ENCODE assay signal across 9 mouse cellular contexts in the genomic region with DNA sequence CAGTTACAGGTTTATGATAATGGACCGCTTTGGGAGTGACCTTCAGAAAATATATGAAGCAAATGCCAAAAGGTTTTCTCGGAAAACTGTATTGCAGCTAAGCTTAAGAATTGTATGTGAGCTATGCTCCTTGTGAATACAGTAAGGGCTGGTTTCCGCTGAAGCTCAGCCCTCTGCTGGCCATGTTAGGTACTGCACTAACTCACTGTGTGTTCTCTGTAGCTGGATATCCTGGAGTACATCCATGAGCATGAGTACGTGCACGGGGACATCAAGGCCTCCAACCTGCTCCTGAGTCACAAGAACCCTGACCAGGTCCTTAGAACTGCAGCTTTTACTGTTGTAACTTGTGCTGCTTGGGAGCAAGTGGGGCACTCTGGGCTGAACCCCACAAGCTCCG. TPM values are rescaled to one million over a fixed set of nuclear protein-coding genes. Genes with fewer than 3 reads are reported as not detected.
DNase-seq lines count a peak whose midpoint lies in the region; ATAC-seq lines count a peak whose summit lies in the region.
"Had no signal": no experiment of that assay in that cellular context is flagged by ENCODE, and none has a peak within 500 bp of the region (broad histone marks: within the 10 kb centered on the region; RNA-seq: fewer than 3 reads in every experiment).

No protein-coding gene starts in this region.

- peak; percentile 78 to 79 for DNase-seq in B cell, adult 2 months
- peak; percentile 80 for DNase-seq in adrenal gland, adult 2 months
- DNase-seq in embryo, embryonic 10.5 days (ENCODE audit: low spot score): peak; percentile 85
- peak; percentile 55 to 64 for DNase-seq in gastrocnemius, postnatal 36 days
- peak; percentile 81 for DNase-seq in kidney, postnatal 14 days
- DNase-seq in liver, embryonic 13.5 days: peak; percentile 51
- DNase-seq in neural tube, embryonic 11.5 days (ENCODE audit: low spot score): peak; percentile 77
- peak; percentile 76 for DNase-seq in telencephalon, adult 2 months (ENCODE audit: low read depth, low spot score)

- peaks cover 88% of the 10 kb centered on the region for H3K36me3 ChIP-seq in liver, embryonic 13.5 days
- no peaks in the 10 kb centered on the region for H3K36me3 ChIP-seq in neural tube, embryonic 11.5 days (ENCODE audit: control insufficient read depth, insufficient read depth, low read length)

- no peaks in the 10 kb centered on the region for H3K27me3 ChIP-seq in liver, embryonic 13.5 days
- no peaks in the 10 kb centered on the region for H3K27me3 ChIP-seq in neural tube, embryonic 11.5 days (ENCODE audit: control insufficient read depth, insufficient read depth, low read length)
- H3K27me3 ChIP-seq: embryonic facial prominence, embryonic 15.5 days had no signal

- no peak overlapping the region for H3K4me2 ChIP-seq in liver, embryonic 13.5 days
- H3K4me2 ChIP-seq in neural tube, embryonic 11.5 days (ENCODE audit: low read depth): no peak overlapping the region
- H3K4me2 ChIP-seq: embryonic facial prominence, embryonic 15.5 days had no signal

- H3K4me1 ChIP-seq in liver, embryonic 13.5 days (replicated peaks): no peaks in the 10 kb centered on the region
- H3K4me1 ChIP-seq in neural tube, embryonic 11.5 days (ENCODE audit: control insufficient read depth, insufficient read depth, low read length): no peaks in the 10 kb centered on the region
- H3K4me1 ChIP-seq: embryonic facial prominence, embryonic 15.5 days had no signal

- H3K9ac ChIP-seq in liver, embryonic 13.5 days: no peak overlapping the region
- no peak overlapping the region for H3K9ac ChIP-seq in neural tube, embryonic 11.5 days (ENCODE audit: low read length)
- H3K9ac ChIP-seq: embryonic facial prominence, embryonic 15.5 days had no signal

- H3K4me3 ChIP-seq in liver, embryonic 13.5 days (replicated peaks): no peak overlapping the region
- no peak overlapping the region for H3K4me3 ChIP-seq in neural tube, embryonic 11.5 days (ENCODE audit: low read depth, low read length)
- H3K4me3 ChIP-seq: embryonic facial prominence, embryonic 15.5 days had no signal

- H3K27ac ChIP-seq in liver, embryonic 13.5 days: no peak overlapping the region
- H3K27ac ChIP-seq in neural tube, embryonic 11.5 days (ENCODE audit: low read depth, low read length): no peak overlapping the region
- H3K27ac ChIP-seq: embryonic facial prominence, embryonic 15.5 days had no signal

- intact Hi-C loops in gastrocnemius, postnatal 36 days (cut with DNase I): loop anchor here (5.0 kb wide), 2 partner anchors 203 to 218 kb away; no protein-coding TSS in a partner anchor

- peak; percentile 55; the same call in 1 of the 2 replicates for ATAC-seq in liver, embryonic 13.5 days (ENCODE audit: low read depth)
- ATAC-seq in neural tube, embryonic 11.5 days (ENCODE audit: insufficient read depth, low FRiP score, low TSS enrichment): no peak; the same call in 1 of the 2 replicates

- 38% methylated on average over 6 of the region's 6 CpGs for WGBS in liver, embryonic 13.5 days (ENCODE audit: insufficient replicate concordance)
- 51% methylated on average over 6 of the region's 6 CpGs for WGBS in neural tube, embryonic 11.5 days

- H3K9me3 ChIP-seq in liver, embryonic 13.5 days (replicated peaks): no peaks in the 10 kb centered on the region
- H3K9me3 ChIP-seq in neural tube, embryonic 11.5 days (ENCODE audit: control insufficient read depth, low read length): no peaks in the 10 kb centered on the region
- H3K9me3 ChIP-seq: embryonic facial prominence, embryonic 15.5 days had no signal

RNA-seq across cellular contexts. Expression of a gene that starts 45.8 kb away (rescaled TPM):
- 10 to 100 TPM; 13.6 to 14.9 TPM for total RNA-seq in adrenal gland, adult 2 months (2021)
- 1.6 and 1.8 TPM in 2 replicates for polyA plus RNA-seq in adrenal gland, adult 2 months (2012; rRNA removed)
- total RNA-seq in gastrocnemius, postnatal 36 days (2021): 1 to 10 TPM; 3.2 to 4.0 TPM
- polyA plus RNA-seq in liver, embryonic 13.5 days (2015; fragmentation: Nextera tagmentation; extraction: Ambion mirVana): 127 and 146 TPM in 2 replicates
- polyA plus RNA-seq in neural tube, embryonic 11.5 days (2014; fragmentation: Nextera tagmentation; extraction: Ambion mirVana): 87.7 and 88.4 TPM in 2 replicates

Comparison
In these comparisons a context has a peak if more than half of its experiments do, and no peak if none do; other contexts are left out.
1. RNA of a gene that starts 45.8 kb away (polyA plus RNA-seq): 127 to 146 TPM in liver, embryonic 13.5 days and 87.7 to 88.4 TPM in neural tube, embryonic 11.5 days; 1.6 to 1.8 TPM in adrenal gland, adult 2 months; every median in the first group is over 10 times any median in the second.
2. Peak in every context shown above with its lines, with median percentiles within 50 percentile points of each other: DNase-seq.